Mouse (Mus musculus) bone marrow, adult 2 months (tissue): ENCODE measurements around the gene Prpf40b.

ENCODE experiments used
- CTCF ChIP-seq: fragments of 200-500 bp; IDR thresholded peaks from 2 replicates; pipeline ENCODE4 v1.5.1; 2011; ENCODE audit warnings: low read length, control low read depth; ENCODE audit not compliant: control insufficient read depth, insufficient read depth
- POLR2A ChIP-seq: fragments of 200-500 bp; IDR thresholded peaks from 2 replicates; pipeline ENCODE4 v1.6.1; 2011; ENCODE audit warnings: low read depth, mild to moderate bottlenecking, control low read depth, low read length, borderline replicate concordance; ENCODE audit not compliant: control insufficient read depth

GRCm38 (mm10) chr15:99307476-99307875 lies 12.6 kb downstream of the Prpf40b start:
- TF ChIP-seq CTCF: no peak
- no peak for TF ChIP-seq POLR2A
